Mouse (Mus musculus) stomach, postnatal 0 days (tissue): ENCODE measurements around the gene Dot1l.

ENCODE experiments used
- CTCF ChIP-seq: IDR thresholded peaks from 2 replicates; pipeline ENCODE4 v1.5.1; 2016; ENCODE audit warnings: antibody characterized with exemption, low read depth, mild to moderate bottlenecking, moderate library complexity
- EP300 ChIP-seq: optimal IDR thresholded peaks from 2 replicates; pipeline ENCODE3; 2016; ENCODE audit warnings: antibody characterized with exemption

DNA sequence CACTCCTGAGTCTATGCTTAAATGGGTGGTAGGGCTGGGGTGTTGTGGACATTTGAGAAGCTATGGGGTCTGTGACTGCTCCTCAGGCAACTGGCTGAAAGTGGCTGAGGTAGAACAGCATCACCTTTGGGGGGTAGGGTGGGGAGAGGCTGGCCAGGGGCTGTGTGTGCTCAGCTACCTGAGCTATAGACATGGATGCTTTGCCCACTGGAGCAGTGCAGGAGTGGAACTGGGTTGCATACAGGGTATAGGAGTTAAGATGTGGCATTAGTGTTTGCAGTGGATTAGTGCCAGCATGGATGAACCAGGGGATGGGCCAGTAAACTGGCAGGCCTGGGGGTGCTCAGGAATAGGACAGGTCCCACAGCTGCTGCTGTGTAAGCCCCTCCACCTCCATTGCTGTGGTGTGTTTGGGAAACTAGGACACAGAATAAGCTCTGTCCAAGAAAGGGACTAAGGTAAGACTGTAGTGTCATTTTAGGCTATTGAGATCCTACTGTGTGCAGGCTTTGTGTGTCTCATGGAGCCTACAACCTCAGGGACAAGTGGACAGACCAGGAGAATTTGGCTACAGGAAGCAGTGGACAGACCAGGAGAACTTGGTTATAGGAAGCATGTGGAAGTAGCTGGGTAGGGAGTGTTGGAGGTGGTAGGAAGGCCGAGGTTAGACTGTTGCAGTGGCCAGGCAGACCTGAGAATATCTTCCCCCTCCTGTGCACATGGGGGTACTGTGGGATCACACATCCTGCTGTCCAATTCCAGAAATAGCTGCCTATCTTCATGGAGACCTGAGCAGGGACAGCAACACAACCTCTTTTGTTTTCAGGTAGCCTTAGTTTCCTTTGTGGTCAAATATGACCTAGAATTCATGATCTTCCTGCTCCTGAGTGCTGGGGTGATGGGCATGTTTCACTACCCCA, 74.6 kb downstream of the Dot1l start:
- no peak for TF ChIP-seq CTCF
- no peak for TF ChIP-seq EP300
